Mouse (Mus musculus) lung, embryonic 16.5 days (tissue): ENCODE measurements at regions not wholly inside any gene's neighbourhood (a gene's known extent, or its start where the extent isn't known, plus 50 kb on each side); places are given as distances from the start of the nearest gene placed in this dataset.
"Not testable (repeated sequence)": the region's sequence is repeated elsewhere in the genome, so short reads cannot be mapped to it uniquely, and the experiment has no call there.

Source experiments
- ATAC-seq: fragments of 200-750 bp; cut with Nextera tagmentation; 2 replicates; pipeline ENCODE4 v1.8.0; 2017; ENCODE audit warnings: low read depth, mild to moderate bottlenecking, moderate library complexity
- H3K27ac ChIP-seq: fragments of 300-500 bp; sonication (generic); 2 replicates; pipeline ENCODE4 v1.5.1; 2014; ENCODE audit warnings: mild to moderate bottlenecking, control low read depth, low read length
- H3K27me3 ChIP-seq: fragments of 300-500 bp; sonication (generic); 2 replicates; pipeline ENCODE4 v1.6.1; 2014; ENCODE audit warnings: low read depth, low read length, mixed read lengths; ENCODE audit not compliant: control insufficient read depth, insufficient read depth
- H3K36me3 ChIP-seq: fragments of 300-500 bp; sonication (generic); 2 replicates; pipeline ENCODE4 v1.6.1; 2014; ENCODE audit warnings: low read length; ENCODE audit not compliant: control insufficient read depth, insufficient read depth
- H3K4me1 ChIP-seq: fragments of 300-500 bp; sonication (generic); replicated peaks from 2 replicates; pipeline ENCODE4 v1.6.1; 2014; ENCODE audit warnings: low read length, mixed read lengths; ENCODE audit not compliant: control insufficient read depth, insufficient read depth
- H3K4me2 ChIP-seq: fragments of 300-500 bp; sonication (generic); 2 replicates; pipeline ENCODE4 v1.6.1; 2014; ENCODE audit warnings: low read depth, low read length, control low read depth
- H3K4me3 ChIP-seq: fragments of 300-500 bp; sonication (generic); 2 replicates; pipeline ENCODE4 v1.5.1; 2014; ENCODE audit warnings: mild to moderate bottlenecking, low read length, control low read depth
- H3K9ac ChIP-seq: fragments of 300-500 bp; sonication (generic); 2 replicates; pipeline ENCODE4 v1.6.1; 2014; ENCODE audit warnings: low read length, control low read depth
- H3K9me3 ChIP-seq: fragments of 300-500 bp; sonication (generic); 2 replicates; pipeline ENCODE4 v1.6.1; 2016; ENCODE audit warnings: low read length; ENCODE audit not compliant: control insufficient read depth
- WGBS: fragments of 180-500 bp; shearing (Covaris S2); extraction: QIAGEN DNeasy Blood & Tissue Kit; methylation state at CpG from one replicate; pipeline ENCODE4 v1.1.7; 2014; 5-methylcytosine and 5-hydroxymethylcytosine counted together

- WGBS, result 71% methylated on average over 5 of the region's 5 CpGs
- not testable (repeated sequence) for H3K4me3 ChIP-seq, H3K9me3 ChIP-seq, H3K36me3 ChIP-seq, H3K4me2 ChIP-seq, H3K4me1 ChIP-seq, H3K27me3 ChIP-seq, H3K9ac ChIP-seq, ATAC-seq, H3K27ac ChIP-seq
Measured at GRCm38 (mm10) chr14:19217916-19218315, 200.8 kb downstream of the Gm21738 start.

- no peak for ATAC-seq
- H3K27me3 ChIP-seq, result no peaks in the 10 kb centered on the region
- 26% methylated on average over 4 of the region's 4 CpGs for WGBS
- H3K4me2 ChIP-seq, result no peak overlapping the region
- no peaks in the 10 kb centered on the region for H3K9me3 ChIP-seq
- H3K4me1 ChIP-seq, result no peaks in the 10 kb centered on the region
- no peak overlapping the region for H3K9ac ChIP-seq
- H3K4me3 ChIP-seq, result no peak overlapping the region
- H3K27ac ChIP-seq, result no peak overlapping the region
- no peaks in the 10 kb centered on the region for H3K36me3 ChIP-seq
Measured at GRCm38 (mm10) chr14:19208507-19208906, 210.2 kb downstream of the Gm21738 start.

- H3K4me1 ChIP-seq, H3K4me3 ChIP-seq, H3K4me2 ChIP-seq, H3K27ac ChIP-seq, H3K36me3 ChIP-seq, ATAC-seq, H3K27me3 ChIP-seq, H3K9ac ChIP-seq, H3K9me3 ChIP-seq: not testable (repeated sequence)
- 58% methylated on average over 8 of the region's 9 CpGs for WGBS
Measured at GRCm38 (mm10) chr14:19180203-19180602, 238.5 kb downstream of the Gm21738 start.

GRCm38 (mm10) chr14:19178060-19178459 is 240.7 kb downstream of the Gm21738 start:
- H3K36me3 ChIP-seq, H3K4me3 ChIP-seq, ATAC-seq, H3K9me3 ChIP-seq, H3K4me2 ChIP-seq, H3K4me1 ChIP-seq, H3K27me3 ChIP-seq, H3K9ac ChIP-seq, H3K27ac ChIP-seq: not testable (repeated sequence)
- WGBS, result 60% methylated on average over 3 of the region's 3 CpGs

- Histone ChIP-seq H3K4me3 (no peak overlapping the region), H3K4me2 (no peak overlapping the region), H3K27ac (no peak overlapping the region), H3K27me3 (no peaks in the 10 kb centered on the region), H3K36me3 (no peaks in the 10 kb centered on the region), H3K9me3 (no peaks in the 10 kb centered on the region), H3K9ac (no peak overlapping the region), H3K4me1 (no peaks in the 10 kb centered on the region)
- 8% methylated on average over 2 of the region's 2 CpGs for WGBS
- ATAC-seq, result no peak
Measured at GRCm38 (mm10) chr14:19175288-19175687, 243.4 kb downstream of the Gm21738 start.

- H3K4me2 ChIP-seq, H3K36me3 ChIP-seq, H3K27ac ChIP-seq, H3K4me1 ChIP-seq, ATAC-seq, H3K4me3 ChIP-seq, H3K27me3 ChIP-seq, H3K9me3 ChIP-seq, H3K9ac ChIP-seq: not testable (repeated sequence)
- WGBS, result 52% methylated on average over 4 of the region's 4 CpGs
Measured at GRCm38 (mm10) chr14:19170300-19171022, 248.3 kb downstream of the Gm21738 start.

- H3K27me3 ChIP-seq, result no peaks in the 10 kb centered on the region
- H3K9me3 ChIP-seq, result no peaks in the 10 kb centered on the region
- no peaks in the 10 kb centered on the region for H3K36me3 ChIP-seq
- no peak overlapping the region for H3K27ac ChIP-seq
- no peak overlapping the region for H3K4me3 ChIP-seq
- ATAC-seq, result no peak
- no peak overlapping the region for H3K9ac ChIP-seq
- H3K4me2 ChIP-seq, result no peak overlapping the region
- H3K4me1 ChIP-seq, result no peaks in the 10 kb centered on the region
Measured at GRCm38 (mm10) chr14:19166821-19167220, 251.9 kb downstream of the Gm21738 start.

- not testable (repeated sequence) for H3K27me3 ChIP-seq, H3K9me3 ChIP-seq, H3K4me3 ChIP-seq, H3K36me3 ChIP-seq, H3K4me2 ChIP-seq, H3K9ac ChIP-seq, H3K4me1 ChIP-seq, ATAC-seq, H3K27ac ChIP-seq
- WGBS, result 77% methylated on average over 6 of the region's 6 CpGs
Measured at GRCm38 (mm10) chr14:19139875-19140274, 245.8 kb upstream of the Ube2e2 start.

GRCm38 (mm10) chr14:19131532-19131931 is 237.5 kb upstream of the Ube2e2 start:
- Histone ChIP-seq H3K4me1 (no peaks in the 10 kb centered on the region), H3K4me3 (no peak overlapping the region), H3K9me3 (no peaks in the 10 kb centered on the region), H3K9ac (no peak overlapping the region), H3K27me3 (no peaks in the 10 kb centered on the region), H3K27ac (no peak overlapping the region), H3K4me2 (no peak overlapping the region), H3K36me3 (no peaks in the 10 kb centered on the region)
- ATAC-seq, result peak; percentile 56
- 7% methylated on average over 1 of the region's 1 CpGs for WGBS
